Mouse (Mus musculus) R1 (cell line): ENCODE measurements at regions not wholly inside any gene's neighbourhood (a gene's known extent, or its start where the extent isn't known, plus 50 kb on each side); places are given as distances from the start of the nearest gene placed in this dataset.
"Not testable (repeated sequence)": the region's sequence is repeated elsewhere in the genome, so short reads cannot be mapped to it uniquely, and the experiment has no call there.

Source experiments
- DNase-seq: peaks from one replicate; pipeline ENCODE4 v3.0.0-alpha.2; 2018; ENCODE audit warnings: low read depth, low spot score

DNA sequence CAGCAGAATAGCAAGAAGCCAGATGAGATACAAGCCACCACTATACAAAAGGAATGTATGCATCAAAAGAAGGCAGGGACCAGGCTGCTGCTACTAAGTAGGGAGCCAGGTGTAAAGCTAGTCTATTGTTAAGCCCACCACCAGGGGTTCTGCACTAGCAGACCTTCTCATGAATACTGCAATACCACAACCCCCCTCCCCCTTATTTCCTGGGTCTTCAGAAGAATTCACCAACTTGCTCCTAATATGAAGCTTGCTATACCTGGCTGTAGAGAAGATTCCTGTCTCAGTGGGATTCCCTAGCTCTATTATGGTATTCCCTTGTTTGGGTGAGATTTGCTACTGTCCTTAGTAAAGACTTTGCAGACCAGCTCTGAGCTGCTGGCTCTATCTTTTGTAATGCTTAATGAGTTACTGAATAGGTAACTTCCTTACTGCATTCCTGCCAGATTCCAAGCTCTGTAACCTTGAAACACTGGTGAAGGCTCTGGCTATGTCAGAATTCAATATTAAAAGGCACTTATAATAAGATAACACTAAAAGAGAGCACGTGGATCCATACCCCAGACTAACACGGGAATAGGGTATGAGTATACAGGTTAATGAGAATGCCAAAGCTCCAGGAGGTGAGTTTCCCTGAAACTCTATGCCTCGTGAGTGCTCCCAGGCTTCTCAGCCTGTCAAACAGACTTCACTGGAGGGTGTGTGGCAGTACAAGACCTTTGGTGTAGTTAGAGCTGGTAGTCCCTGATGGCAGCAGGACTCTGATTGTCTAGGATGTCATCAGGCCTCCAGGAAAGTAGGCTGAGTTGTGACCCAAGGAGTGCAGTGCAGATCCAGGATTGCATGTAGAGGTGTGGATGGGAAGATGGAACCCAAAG lies 455.5 kb downstream of the Plxdc2 start:
- peak; percentile 98 for DNase-seq

DNA sequence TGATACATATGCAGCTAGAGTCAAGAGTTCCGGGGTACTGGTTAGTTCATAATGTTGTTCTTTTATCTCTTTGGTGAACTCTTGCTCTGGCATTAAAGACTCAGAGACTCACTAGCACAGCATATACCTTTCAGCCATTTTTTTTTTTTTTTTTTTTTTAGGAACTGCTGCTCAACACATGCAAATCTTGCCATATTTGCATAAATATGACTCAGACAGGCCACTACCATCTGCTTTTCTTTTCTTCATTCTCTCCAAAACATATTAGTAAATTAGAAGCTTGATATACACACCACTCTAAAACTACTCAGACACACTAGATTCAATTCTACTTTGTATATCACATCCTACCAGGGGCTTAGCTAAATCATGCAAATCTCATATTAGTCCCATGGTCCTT lies 464.3 kb downstream of the Plxdc2 start:
- DNase-seq: no peak

DNA sequence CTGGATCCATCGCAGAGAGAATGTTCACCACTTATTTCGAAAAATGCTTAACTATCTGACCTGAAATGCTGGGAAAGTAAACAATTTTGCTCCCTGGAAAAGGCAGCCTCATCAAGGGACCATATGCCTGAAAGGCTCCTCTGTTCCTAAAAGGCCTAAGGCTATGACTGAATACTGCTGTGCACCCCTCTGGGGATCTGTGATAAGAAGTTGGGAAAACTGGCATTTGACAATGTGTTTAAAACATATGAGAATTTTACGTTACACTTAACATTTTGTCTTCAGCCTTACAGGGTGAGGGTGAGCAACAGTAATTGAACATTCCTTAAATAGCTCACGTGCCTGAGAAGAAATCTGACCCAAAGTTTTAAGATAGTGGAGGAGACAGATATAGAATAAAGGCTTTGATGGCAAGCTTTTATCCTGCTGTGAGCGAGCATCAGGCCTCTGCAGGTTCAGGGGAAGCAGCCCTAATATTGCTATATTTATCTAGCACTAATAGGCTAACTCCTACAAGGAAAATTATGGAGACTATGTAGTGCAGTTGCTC lies 468.7 kb downstream of the Plxdc2 start:
- DNase-seq: peak; percentile 26

DNA sequence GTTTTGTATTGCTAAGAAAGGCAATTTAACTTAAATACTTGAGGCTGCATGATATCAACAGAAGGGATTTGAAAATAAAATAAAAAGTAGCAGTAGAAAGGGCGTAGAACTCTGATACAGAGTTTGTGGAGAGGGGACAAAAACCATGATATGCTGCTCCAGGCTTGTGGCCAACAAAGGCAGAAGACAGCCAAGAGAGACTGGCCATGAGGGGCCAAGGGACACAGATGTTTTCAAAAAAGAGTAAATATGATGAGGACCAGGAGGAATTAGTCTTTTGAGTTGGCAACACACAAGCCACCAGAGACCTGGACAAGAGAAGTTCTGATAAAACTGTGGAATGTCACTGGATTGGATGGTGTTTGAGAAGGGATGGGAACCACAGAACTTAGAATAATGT lies 471.2 kb downstream of the Plxdc2 start:
- DNase-seq: no peak

DNA sequence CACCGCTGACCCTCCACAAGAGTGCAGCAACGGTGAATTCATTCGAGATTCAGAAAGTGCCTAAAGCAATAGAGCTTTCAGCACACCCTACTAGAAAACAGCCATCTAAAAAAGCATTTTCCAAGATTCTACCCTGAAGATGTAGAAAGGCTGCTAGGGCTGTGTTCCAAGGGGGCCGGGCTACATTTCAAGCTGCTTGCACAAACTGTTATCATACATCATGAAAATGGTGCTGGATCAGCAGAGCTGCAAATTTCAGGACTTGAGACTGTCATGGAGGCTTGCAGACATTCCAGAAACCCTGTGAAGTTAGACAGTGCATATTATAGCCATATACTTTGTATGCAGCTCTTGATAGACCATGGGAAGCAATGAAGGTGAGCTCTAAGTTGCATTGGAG lies 479.9 kb downstream of the Plxdc2 start:
- no peak for DNase-seq

DNA sequence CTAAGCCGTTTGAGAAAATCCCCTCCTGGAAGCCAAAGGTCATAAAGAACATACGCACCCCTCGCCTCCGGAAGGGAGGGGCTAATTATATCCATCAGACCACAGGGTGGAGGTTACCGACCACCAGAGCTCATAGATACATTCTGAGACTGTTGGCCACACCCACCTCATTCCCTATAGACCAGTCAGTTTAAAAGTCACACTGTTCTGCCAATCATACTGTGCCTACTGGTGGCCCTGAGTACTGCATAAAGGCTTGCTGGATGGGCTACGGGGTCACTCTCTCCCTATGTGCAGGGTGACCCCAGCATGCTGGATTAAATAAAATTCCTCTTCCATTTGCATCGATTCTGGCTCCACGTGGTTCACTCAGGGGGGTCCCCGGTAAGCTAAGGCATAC lies 482.6 kb downstream of the Plxdc2 start:
- peak; percentile 82 for DNase-seq

DNA sequence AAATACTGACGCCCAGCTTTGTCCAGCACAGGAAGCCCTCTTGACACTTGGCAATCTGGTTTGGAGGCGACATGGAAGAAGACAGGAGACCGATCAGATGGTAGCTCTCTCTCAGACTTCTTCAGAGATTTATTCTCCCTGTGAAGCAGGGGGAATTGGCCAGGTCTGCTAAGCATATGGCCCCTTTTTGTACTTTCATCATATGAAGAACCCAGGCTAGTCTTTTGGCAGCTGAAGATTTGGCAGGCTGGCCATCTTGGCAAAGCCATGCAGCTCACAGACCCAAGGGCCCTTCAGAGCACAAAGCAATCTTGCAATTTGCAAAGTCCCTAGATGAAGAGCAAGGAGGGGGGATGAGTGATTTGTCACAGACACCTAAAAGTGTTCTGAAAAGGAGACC lies 493.8 kb downstream of the Plxdc2 start:
- no peak for DNase-seq

DNA sequence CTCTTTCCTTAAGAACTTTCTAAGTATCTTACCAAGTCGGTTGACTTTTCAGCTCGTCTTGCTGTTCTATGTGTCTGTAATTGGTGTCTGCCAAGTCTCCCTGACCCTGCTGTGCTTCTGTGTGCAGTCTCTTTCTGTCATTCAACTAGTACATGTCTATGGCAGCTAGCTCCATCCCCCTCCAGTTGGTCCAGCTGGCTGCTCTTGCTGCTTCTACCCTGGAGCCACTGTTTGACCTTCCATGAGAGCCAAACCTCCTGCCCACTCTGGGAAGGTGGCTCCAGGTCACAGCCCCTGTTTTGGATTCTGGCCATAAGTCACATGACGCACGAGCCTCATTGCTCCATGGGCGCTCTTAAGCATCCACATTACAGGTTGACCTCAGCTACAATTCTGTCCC lies 504.0 kb downstream of the Plxdc2 start:
- DNase-seq: no peak

DNA sequence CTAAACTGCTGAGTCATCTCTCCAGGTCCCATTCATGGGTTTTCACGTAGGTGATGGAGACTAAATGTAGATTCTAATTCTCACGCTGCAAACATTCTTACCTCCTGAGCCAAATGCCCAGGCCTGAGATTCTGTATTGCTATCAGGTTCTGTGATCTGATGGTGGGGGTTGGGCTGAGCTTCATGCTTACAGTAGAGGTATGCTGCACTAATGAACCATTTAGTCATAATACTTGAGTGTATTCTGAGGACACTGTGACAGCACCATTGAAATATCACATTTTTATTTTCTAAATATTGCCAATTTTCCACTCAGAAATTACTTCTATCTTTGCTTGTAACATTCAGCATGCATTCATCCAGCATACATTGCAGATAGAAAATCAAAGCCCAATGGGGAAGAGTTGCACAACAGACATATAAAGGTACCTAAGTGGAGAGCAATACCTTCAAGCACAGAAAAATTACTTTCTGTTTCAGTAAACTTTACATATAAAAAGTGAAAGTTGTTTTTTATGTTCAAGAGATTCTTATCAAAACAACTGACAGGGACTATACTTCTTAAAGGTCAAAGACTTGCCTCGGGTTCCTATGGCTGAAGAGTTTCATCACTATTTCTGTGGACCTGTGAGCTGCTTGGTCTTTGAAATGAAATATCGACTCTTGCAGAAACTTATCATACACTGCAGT lies 510.2 kb downstream of the Plxdc2 start:
- DNase-seq: no peak

DNA sequence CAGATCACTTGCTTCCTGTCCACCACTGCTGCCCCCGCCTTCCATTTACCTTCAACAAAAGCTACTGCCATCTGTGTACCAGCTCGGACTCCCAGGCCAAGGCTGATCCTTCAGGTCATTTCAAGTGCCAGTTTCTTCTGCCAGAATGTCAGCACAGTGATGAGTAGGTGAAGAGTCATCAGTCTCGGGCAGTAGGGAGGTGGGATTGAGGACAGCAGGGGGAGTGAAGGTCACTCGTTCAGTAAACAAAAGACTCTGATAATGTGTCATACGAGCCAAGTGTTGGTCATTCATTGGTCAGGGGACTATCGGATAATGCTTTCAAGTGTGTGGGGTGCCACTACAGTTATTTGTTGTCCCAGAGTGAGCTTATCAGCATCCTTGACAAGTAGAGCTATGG lies 536.3 kb downstream of the Plxdc2 start:
- not testable (repeated sequence) for DNase-seq

DNA sequence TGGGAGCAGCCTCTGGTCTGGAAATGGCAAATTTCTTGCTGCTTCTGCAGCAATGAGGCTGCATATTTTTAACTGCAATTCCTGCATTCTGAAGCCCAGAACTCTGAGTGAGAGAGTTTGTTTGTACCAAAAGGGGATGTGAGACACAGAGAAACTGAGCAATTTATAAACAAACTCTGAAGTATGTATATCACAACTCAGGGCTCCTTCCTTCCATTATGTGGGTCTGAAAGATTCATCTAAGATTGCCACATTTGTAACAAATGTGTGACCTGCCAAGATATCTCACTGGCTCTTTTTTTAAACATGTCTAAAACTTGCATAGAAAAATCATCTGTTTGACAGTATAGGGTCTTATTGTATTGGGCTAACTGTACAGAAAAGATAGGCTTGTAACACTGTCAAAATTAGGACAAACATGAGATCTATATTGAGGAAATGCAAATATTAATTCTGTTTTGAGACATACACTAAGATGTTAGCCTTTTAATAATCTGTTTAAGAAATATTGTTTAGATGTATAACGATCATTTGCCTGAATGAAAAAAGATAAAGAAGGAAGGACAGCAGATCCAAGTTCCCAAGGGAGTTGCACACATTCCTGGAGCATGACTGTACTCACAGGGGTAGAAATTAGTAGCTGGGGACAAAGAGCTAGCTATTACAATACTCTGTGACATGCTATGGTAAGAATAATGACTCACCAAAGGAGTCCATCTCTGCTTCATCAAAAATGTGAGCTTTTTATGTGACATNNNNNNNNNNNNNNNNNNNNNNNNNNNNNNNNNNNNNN lies 553.3 kb downstream of the Plxdc2 start:
- no peak for DNase-seq

DNA sequence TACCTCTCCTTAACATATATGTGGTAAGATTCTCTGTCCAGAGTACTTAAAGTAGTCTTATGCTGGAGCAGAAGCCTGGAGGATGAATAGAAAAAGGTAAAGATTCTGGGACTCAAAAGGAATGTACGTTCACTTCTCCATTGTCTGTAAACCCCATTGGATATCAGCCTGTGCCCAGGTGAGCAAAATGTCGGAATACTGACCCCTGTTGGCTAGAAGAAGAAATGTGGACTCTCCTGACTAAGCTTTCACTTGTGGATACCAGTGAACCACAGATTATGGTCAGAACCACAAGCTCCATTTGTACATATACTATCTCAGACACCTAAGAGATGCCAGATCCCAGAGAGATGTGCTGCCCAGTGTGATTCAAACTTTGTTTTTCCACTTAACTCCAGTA lies 558.5 kb downstream of the Plxdc2 start:
- peak; percentile 66 for DNase-seq

DNA sequence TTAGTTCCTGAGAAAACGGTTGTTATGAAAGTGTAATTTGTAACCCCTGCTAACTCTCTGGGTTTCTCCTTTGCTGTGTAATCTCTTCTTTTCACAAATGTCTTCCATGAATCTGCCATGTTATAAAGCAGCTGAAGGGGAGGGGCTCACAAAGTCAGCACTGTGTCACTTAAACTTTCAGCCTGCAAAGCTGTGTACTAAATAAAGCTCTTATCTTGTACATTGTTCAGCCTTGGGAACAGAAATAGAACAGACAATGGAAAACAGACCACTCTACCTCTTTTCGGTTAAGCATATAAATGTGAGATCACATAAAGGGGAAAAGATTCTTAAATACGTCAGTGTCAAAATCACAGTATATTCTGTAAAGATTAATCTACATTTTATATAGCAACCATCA lies 573.9 kb downstream of the Plxdc2 start:
- no peak for DNase-seq

DNA sequence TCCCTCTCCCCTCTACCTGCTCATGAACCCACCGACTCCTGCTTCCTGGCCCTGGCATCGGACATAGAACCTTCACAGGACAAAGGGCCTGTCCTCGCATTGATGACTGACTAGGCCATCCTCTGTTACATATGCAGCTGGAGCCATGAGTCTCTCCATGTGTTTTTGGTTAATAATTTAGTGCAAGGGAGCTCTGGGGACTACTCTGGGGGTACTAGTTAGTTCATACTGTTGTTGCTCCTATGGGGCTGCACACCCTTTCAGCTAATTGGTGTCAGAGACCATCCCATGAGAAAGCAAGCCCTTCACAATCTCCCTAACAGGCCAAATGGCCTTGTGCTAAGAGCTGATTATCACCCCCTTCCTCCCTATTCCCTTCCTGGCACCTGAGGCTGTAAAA lies 603.3 kb downstream of the Plxdc2 start:
- no peak for DNase-seq

DNA sequence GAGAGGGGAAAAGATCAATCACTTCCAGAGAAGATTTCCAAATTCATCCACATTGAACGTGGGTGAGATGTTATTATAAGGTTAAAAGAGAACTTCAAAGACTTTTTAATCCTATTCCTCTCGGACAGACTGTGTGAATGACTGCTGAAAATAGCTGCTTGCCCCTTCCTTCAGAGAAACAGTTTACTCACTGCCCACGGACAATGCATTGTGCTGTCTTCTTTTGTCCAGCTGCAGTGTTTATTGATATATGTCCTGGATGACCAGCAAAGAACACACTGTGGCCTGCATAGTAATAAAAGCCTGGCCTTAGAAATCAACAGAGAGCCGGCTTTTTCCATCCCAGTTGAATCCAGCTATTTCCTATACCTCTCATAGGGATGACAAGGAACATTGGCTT lies 621.3 kb downstream of the Plxdc2 start:
- no peak for DNase-seq

DNA sequence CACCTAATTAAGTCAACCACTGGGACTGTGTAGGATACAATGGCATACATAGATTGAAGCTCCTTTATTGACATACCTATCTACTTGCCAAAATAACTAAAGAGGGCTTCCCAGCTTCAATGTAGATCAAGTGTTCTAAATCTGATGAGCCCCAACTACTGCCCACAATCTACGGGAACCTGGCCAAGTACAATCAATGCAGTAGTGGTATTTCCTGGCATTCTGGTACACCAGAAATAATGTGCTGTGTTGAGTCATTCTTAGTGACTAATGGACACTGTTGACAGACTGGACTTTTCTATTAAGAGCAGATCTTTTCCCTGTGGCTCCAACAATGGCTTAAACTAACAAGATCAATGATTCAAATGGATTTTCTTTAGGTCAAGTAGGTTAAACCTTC lies 626.7 kb downstream of the Plxdc2 start:
- no peak for DNase-seq

DNA sequence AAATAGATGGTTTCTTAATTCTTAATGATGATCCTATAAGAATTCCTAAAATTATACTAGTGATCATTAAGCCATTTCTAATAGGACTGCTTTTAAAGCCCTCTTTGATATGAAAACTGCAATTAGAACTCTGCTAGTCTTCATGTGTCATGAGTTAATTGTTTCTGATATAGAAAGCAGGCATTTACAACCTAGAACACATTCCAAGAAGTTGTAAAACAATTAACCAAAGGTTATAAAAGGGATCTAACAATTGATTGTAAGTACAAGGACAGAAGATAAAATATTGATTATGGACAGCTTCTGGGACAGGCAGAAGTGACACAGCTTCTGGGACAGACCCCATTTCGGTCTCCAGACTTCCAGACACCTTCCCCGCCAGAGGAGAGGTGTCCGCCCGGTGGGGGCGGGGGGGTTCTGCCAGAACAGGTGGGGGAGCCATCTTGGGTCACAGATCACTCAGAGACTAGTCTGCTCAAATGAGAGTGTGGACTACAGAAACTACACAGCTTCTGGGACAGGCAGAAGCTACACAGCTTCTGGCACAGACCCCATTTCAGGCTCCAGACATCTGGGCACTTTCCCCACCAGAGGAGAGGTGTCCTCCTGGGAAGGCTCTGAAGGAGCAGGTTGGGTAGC lies 627.6 kb downstream of the Plxdc2 start:
- no peak for DNase-seq
